Mouse (Mus musculus) hindbrain, embryonic 15.5 days (tissue): ENCODE data around the gene Ccdc191. TPM values are rescaled to one million over a fixed set of nuclear protein-coding genes. Genes with fewer than 3 reads are reported as not detected.

Experiments used
- ATAC-seq: fragments of 200-750 bp; cut with Nextera tagmentation; 2 replicates; pipeline ENCODE4 v1.8.0; 2017; ENCODE audit warnings: low read depth, moderate number of reproducible peaks, moderate TSS enrichment; ENCODE audit not compliant: low FRiP score
- H3K27ac ChIP-seq: fragments of 300-500 bp; sonication (generic); replicated peaks from 2 replicates; pipeline ENCODE4 v1.5.1; 2015; ENCODE audit warnings: mild to moderate bottlenecking, inconsistent platforms
- H3K27me3 ChIP-seq: fragments of 300-500 bp; sonication (generic); 2 replicates; pipeline ENCODE4 v1.6.1; 2015; ENCODE audit warnings: control low read depth, inconsistent platforms
- H3K36me3 ChIP-seq: fragments of 300-500 bp; sonication (generic); 2 replicates; pipeline ENCODE4 v1.6.1; 2015; ENCODE audit warnings: control low read depth, inconsistent platforms
- H3K4me1 ChIP-seq: fragments of 300-500 bp; sonication (generic); replicated peaks from 2 replicates; pipeline ENCODE4 v1.6.1; 2015; ENCODE audit warnings: control low read depth, inconsistent platforms
- H3K4me2 ChIP-seq: fragments of 300-500 bp; sonication (generic); 2 replicates; pipeline ENCODE4 v1.6.1; 2015; ENCODE audit warnings: moderate library complexity, mild to moderate bottlenecking, inconsistent platforms
- H3K4me3 ChIP-seq: fragments of 300-500 bp; sonication (generic); 2 replicates; pipeline ENCODE4 v1.5.1; 2015; ENCODE audit warnings: mild to moderate bottlenecking, inconsistent platforms
- H3K9ac ChIP-seq: fragments of 300-500 bp; sonication (generic); 2 replicates; pipeline ENCODE4 v1.6.1; 2015; ENCODE audit warnings: inconsistent platforms
- H3K9me3 ChIP-seq: fragments of 300-500 bp; sonication (generic); 2 replicates; pipeline ENCODE4 v1.6.1; 2016; ENCODE audit warnings: control low read depth, inconsistent platforms
- WGBS: fragments of 180-500 bp; shearing (Covaris S2); methylation state at CpG from one replicate; pipeline ENCODE4 v1.1.7; 2015; 5-methylcytosine and 5-hydroxymethylcytosine counted together
- polyA plus RNA-seq: library from polyadenylated mRNA; unstranded; fragments of >200 nt; fragmentation: Nextera tagmentation; extraction: Ambion mirVana; gene quantifications from 2 replicates; pipeline ENCODE4 v1.2.1, GENCODE M21; 2015

Ccdc191 gene
- polyA plus RNA-seq: 8.9 and 9.2 TPM in 2 replicates

GRCm38 (mm10) chr16:43889208-43890004, at the start of gene Ccdc191:
Gene Ccdc191 (plus strand): TSS chr16:43889800.
- peak; percentile 100 for ATAC-seq

GRCm38 (mm10) chr16:43841236-43841635, 48.4 kb upstream of the Ccdc191 start:
- no peak overlapping the region for H3K9ac ChIP-seq
- no peaks in the 10 kb centered on the region for H3K4me1 ChIP-seq
- 91% methylated on average over 1 of the region's 1 CpGs for WGBS
- no peak for ATAC-seq
- no peaks in the 10 kb centered on the region for H3K9me3 ChIP-seq
- H3K4me3 ChIP-seq: no peak overlapping the region
- no peaks in the 10 kb centered on the region for H3K36me3 ChIP-seq
- H3K27me3 ChIP-seq: no peaks in the 10 kb centered on the region
- no peak overlapping the region for H3K27ac ChIP-seq
- H3K4me2 ChIP-seq: no peak overlapping the region

More at GRCm38 (mm10) chr16:43889208-43890004, at the start of gene Ccdc191:
- H3K36me3 ChIP-seq: no peaks in the 10 kb centered on the region
- H3K4me1 ChIP-seq: peaks cover 25% of the 10 kb centered on the region
- WGBS: under 1% methylated on average over 32 of the region's 33 CpGs
- H3K4me2 ChIP-seq: peak within 1 kb of the TSS; percentile 91
- peak within 1 kb of the TSS; percentile 79 for H3K9ac ChIP-seq
- H3K9me3 ChIP-seq: no peaks in the 10 kb centered on the region
- peak within 1 kb of the TSS; percentile 57 for H3K4me3 ChIP-seq
- no peaks in the 10 kb centered on the region for H3K27me3 ChIP-seq
- peak within 1 kb of the TSS; percentile 79 for H3K27ac ChIP-seq

- Histone ChIP-seq H3K27me3 (no peaks in the 10 kb centered on the region), H3K36me3 (no peaks in the 10 kb centered on the region), H3K4me3 (no peak overlapping the region), H3K9ac (no peak overlapping the region), H3K4me1 (no peaks in the 10 kb centered on the region), H3K27ac (no peak overlapping the region), H3K9me3 (no peaks in the 10 kb centered on the region), H3K4me2 (no peak overlapping the region)
- ATAC-seq: no peak
- 77% methylated on average over 1 of the region's 1 CpGs for WGBS
Measured at GRCm38 (mm10) chr16:43849839-43850238, 39.8 kb upstream of the Ccdc191 start.

GRCm38 (mm10) chr16:43858941-43859476, 30.6 kb upstream of the Ccdc191 start:
- 83% methylated on average over 5 of the region's 5 CpGs for WGBS
- no peaks in the 10 kb centered on the region for H3K27me3 ChIP-seq
- no peak overlapping the region for H3K9ac ChIP-seq
- H3K4me3 ChIP-seq: no peak overlapping the region
- H3K4me1 ChIP-seq: no peaks in the 10 kb centered on the region
- H3K9me3 ChIP-seq: no peaks in the 10 kb centered on the region
- no peak overlapping the region for H3K4me2 ChIP-seq
- peaks cover 18% of the 10 kb centered on the region for H3K36me3 ChIP-seq
- no peak for ATAC-seq
- H3K27ac ChIP-seq: no peak overlapping the region

GRCm38 (mm10) chr16:43860624-43861023, 29.0 kb upstream of the Ccdc191 start:
- Histone ChIP-seq H3K27me3 (no peaks in the 10 kb centered on the region), H3K9ac (no peak overlapping the region), H3K36me3 (peaks cover 23% of the 10 kb centered on the region), H3K4me2 (no peak overlapping the region), H3K9me3 (no peaks in the 10 kb centered on the region), H3K4me1 (no peaks in the 10 kb centered on the region), H3K27ac (no peak overlapping the region), H3K4me3 (no peak overlapping the region)
- no peak for ATAC-seq
- 82% methylated on average over 6 of the region's 6 CpGs for WGBS

- no peak overlapping the region for H3K9ac ChIP-seq
- H3K36me3 ChIP-seq: peaks cover 37% of the 10 kb centered on the region
Measured at GRCm38 (mm10) chr16:43869805-43870204, 19.8 kb upstream of the Ccdc191 start.

GRCm38 (mm10) chr16:43871419-43871818, 18.2 kb upstream of the Ccdc191 start:
- 94% methylated on average over 7 of the region's 7 CpGs for WGBS
- Histone ChIP-seq H3K4me1 (no peaks in the 10 kb centered on the region), H3K4me3 (no peak overlapping the region), H3K9ac (no peak overlapping the region), H3K9me3 (no peaks in the 10 kb centered on the region), H3K4me2 (no peak overlapping the region), H3K36me3 (peaks cover 49% of the 10 kb centered on the region), H3K27ac (no peak overlapping the region), H3K27me3 (no peaks in the 10 kb centered on the region)
- no peak for ATAC-seq

More at GRCm38 (mm10) chr16:43869805-43870204, 19.8 kb upstream of the Ccdc191 start:
- Histone ChIP-seq H3K4me2 (no peak overlapping the region), H3K4me3 (no peak overlapping the region), H3K4me1 (no peaks in the 10 kb centered on the region), H3K27ac (no peak overlapping the region), H3K27me3 (no peaks in the 10 kb centered on the region), H3K9me3 (no peaks in the 10 kb centered on the region)
- ATAC-seq: no peak

GRCm38 (mm10) chr16:43879769-43880168, 9.8 kb upstream of the Ccdc191 start:
- Histone ChIP-seq H3K27me3 (no peaks in the 10 kb centered on the region), H3K4me2 (no peak overlapping the region), H3K27ac (no peak overlapping the region), H3K9me3 (no peaks in the 10 kb centered on the region), H3K9ac (no peak overlapping the region), H3K4me3 (no peak overlapping the region), H3K36me3 (peaks cover 19% of the 10 kb centered on the region), H3K4me1 (no peaks in the 10 kb centered on the region)
- WGBS: 90% methylated on average over 6 of the region's 6 CpGs
- no peak for ATAC-seq

GRCm38 (mm10) chr16:43881636-43882035, 8.0 kb upstream of the Ccdc191 start:
- H3K36me3 ChIP-seq: peaks cover 5% of the 10 kb centered on the region; the same call in 1 of the 2 replicates

GRCm38 (mm10) chr16:43882329-43882728, 7.3 kb upstream of the Ccdc191 start:
- no peaks in the 10 kb centered on the region for H3K9me3 ChIP-seq
- 91% methylated on average over 2 of the region's 2 CpGs for WGBS
- H3K27ac ChIP-seq: no peak overlapping the region
- no peaks in the 10 kb centered on the region for H3K27me3 ChIP-seq
- ATAC-seq: no peak
- no peak overlapping the region for H3K4me3 ChIP-seq
- H3K4me1 ChIP-seq: no peaks in the 10 kb centered on the region
- H3K36me3 ChIP-seq: peaks cover 2% of the 10 kb centered on the region; the same call in 1 of the 2 replicates
- no peak overlapping the region for H3K4me2 ChIP-seq
- H3K9ac ChIP-seq: no peak overlapping the region

More at GRCm38 (mm10) chr16:43881636-43882035, 8.0 kb upstream of the Ccdc191 start:
- no peak for ATAC-seq
- H3K9ac ChIP-seq: no peak overlapping the region
- H3K27ac ChIP-seq: no peak overlapping the region
- H3K4me1 ChIP-seq: no peaks in the 10 kb centered on the region
- no peaks in the 10 kb centered on the region for H3K27me3 ChIP-seq
- H3K4me3 ChIP-seq: no peak overlapping the region
- H3K4me2 ChIP-seq: no peak overlapping the region
- 64% methylated on average over 3 of the region's 3 CpGs for WGBS
- H3K9me3 ChIP-seq: no peaks in the 10 kb centered on the region

GRCm38 (mm10) chr16:43890005-43890336, 371 bp downstream of the Ccdc191 start:
- no peaks in the 10 kb centered on the region for H3K27me3 ChIP-seq
- H3K9me3 ChIP-seq: no peaks in the 10 kb centered on the region
- H3K4me3 ChIP-seq: peak overlapping the region; percentile 57
- H3K27ac ChIP-seq: peak overlapping the region; percentile 79
- no peaks in the 10 kb centered on the region for H3K36me3 ChIP-seq
- H3K9ac ChIP-seq: peak overlapping the region; percentile 79
- H3K4me1 ChIP-seq: peaks cover 25% of the 10 kb centered on the region
- ATAC-seq: peak; percentile 96
- WGBS: under 1% methylated on average over 9 of the region's 9 CpGs
- H3K4me2 ChIP-seq: peak overlapping the region; percentile 87

- H3K4me1 ChIP-seq: peaks cover 25% of the 10 kb centered on the region
- H3K27ac ChIP-seq: no peak overlapping the region
- peak overlapping the region; percentile 79; the same call in 1 of the 2 replicates for H3K9ac ChIP-seq
- H3K4me3 ChIP-seq: peak overlapping the region; percentile 57
- H3K4me2 ChIP-seq: peak overlapping the region; percentile 87; the same call in 1 of the 2 replicates
- WGBS: 86% methylated on average over 4 of the region's 4 CpGs
- H3K9me3 ChIP-seq: no peaks in the 10 kb centered on the region
- no peak for ATAC-seq
- H3K27me3 ChIP-seq: no peaks in the 10 kb centered on the region
- H3K36me3 ChIP-seq: no peaks in the 10 kb centered on the region
Measured at GRCm38 (mm10) chr16:43890747-43891336, 1.2 kb downstream of the Ccdc191 start.
